Mouse (Mus musculus): ENCODE data around the gene Coq10a. TPM values are rescaled to one million over a fixed set of nuclear protein-coding genes. Genes with fewer than 3 reads are reported as not detected.
"Not testable (repeated sequence)": the region's sequence is repeated elsewhere in the genome, so short reads cannot be mapped to it uniquely, and the experiment has no call there.

Gene Coq10a
- total RNA-seq, 4 experiments from 2014 or later: 47.5 to 57.4 (median 51.9) TPM

DNA sequence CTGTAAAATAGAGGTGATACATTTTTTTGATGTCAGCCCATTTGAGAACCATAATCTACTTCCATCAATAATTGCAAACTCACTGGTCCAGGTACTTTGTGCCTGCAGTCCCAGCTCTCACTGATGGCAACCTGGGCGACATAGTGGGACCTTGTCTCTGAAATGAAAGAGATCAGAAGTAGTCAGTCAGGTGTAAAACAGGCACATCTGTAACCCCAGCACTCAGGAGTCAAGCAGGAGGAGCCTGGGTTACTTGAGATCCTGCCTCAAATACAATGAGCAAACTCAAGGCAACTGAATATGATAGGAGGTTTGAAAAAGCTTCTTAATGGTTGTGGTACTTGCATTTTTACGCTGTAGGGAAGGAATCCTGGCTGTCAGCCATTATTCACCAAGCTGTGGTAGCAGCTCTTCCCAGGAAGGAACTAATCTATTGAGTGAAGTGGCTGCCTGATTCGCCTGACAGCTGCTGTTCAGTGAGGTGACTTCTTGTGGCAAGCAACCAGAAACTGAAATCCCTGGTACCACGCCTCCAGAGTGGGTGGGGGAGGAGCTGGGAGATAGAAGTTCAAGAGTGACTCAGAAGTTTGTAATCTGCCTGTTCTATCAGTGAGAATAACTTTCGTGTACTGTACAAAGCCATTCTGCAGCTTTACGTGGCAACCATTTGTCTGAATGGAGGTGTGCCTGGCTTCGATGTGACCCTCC is 24.1 kb downstream of the Coq10a start:
- peak; percentile 62 to 67 for DNase-seq (ENCODE audit: low spot score in 2 of 2)

- DNase-seq (ENCODE audit: low spot score in 2 of 2): no peak
Observed at GRCm38 (mm10) chr10:128343436-128343835, 25.4 kb downstream of the Coq10a start.

GRCm38 (mm10) chr10:128340257-128340656 is 28.5 kb downstream of the Coq10a start:
- DNase-seq (ENCODE audit: low spot score in 2 of 2): no peak

DNA sequence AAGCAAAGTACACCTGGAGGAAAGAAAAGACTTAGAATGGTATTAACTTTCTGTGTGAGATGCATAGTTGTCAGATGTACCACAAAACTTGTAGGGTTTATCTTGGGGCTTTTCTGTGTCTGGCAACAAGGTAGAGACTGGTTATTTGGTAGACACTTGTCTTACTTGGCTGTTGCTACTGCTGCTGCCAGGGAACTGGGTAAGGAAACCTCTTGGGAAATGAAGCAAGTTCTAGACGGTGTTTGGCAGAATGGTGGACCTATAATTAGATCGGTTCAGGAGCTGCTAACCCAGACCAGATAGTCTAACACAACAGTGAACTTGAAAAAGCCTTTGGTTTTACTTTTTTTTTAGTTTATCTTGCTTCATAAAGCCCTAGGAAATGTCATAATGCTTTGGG is 29.8 kb downstream of the Coq10a start:
- no peak for DNase-seq (ENCODE audit: low spot score in 2 of 2)

- DNase-seq (ENCODE audit: low spot score in 2 of 2): no peak
Observed at GRCm38 (mm10) chr10:128338415-128338814, 30.4 kb downstream of the Coq10a start.

DNA sequence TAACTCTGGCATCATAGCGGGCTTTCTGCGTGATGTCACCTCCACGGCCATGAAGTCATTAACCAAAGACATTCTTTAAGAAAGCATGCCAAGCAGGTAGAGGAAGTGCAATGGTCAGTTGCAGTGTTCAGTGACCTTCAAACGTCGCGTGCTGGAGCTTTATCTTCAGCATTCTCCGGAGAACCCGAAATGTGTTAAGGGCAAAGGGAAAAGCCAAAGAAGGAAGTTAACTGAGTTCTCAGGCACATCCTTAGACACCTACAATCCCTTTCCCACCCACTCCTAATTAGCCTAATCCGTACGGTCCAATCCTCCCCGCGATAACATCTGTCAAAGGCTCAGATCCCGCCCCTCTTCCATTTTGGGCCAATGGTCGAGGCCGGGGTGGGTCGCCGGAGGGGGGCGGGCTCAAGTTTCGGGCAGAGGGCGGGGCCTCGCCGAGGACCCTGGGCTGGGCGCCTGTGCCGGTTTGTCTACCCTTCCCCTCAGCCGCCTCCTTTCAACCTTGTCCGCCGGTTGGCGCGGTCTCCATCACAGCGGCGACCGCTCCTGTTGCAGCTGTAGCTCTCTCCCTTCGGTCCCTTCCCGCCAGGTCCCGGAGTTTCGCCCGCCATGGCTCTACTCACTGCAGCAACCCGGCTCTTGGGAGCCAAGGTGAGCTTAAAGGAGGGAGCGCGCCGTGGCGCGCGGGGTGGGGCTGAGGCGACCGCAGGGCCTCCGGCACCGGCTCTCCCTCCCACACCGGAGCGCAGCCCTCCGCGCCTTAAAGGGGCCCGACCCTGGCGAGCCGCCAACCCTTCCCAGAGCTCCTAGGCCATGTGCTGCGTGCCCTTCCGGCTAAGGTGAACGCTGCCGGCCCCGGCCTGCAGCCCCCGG is 31.3 kb downstream of the Coq10a start, which contains the start of gene Cs:
Gene Cs (plus strand): TSS at position 429 of the 876 bp plus-strand sequence.
- peak; percentile 94 to 95 for DNase-seq (ENCODE audit: low spot score in 2 of 2)

DNA sequence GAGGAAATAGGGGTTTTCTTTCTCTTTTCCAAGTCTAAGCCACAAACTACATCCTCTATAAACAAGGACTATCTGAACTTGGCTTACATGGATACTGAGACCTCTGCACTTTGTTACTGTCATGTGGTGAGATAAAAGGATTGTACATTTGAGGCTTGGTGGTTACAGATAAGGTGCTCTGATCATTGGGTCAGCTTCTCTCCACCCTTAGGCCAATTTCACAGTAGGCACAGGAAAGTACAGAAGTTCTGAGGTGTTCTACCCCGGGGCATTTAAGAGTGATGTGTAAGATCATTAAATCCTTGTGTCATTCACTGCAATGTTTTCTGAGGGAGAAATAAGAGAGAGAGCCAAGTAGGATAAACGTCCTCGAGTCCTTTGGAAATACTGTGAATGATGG is 32.2 kb downstream of the Coq10a start:
- no peak for DNase-seq (ENCODE audit: low spot score in 2 of 2)

GRCm38 (mm10) chr10:128336195-128336594 is 32.6 kb downstream of the Coq10a start:
- DNase-seq (ENCODE audit: low spot score in 2 of 2): no peak

DNA sequence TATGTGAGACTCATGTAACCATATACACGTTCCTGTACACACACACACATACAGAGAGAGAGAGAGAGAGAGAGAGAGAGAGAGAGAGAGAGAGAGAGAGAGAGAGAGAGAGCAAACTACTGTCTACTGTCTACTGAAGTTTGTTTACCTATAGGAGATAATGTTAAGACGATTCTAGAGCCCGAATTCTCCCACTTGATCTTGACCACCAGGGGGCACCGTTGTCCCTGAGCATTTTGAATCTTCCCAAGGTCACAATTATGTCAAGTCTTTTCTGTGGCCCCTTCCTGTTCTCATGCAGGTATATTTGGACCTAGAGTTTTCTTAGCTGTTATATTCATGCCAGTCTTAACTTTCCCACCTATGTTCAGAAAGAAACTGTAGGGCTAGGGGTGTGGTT is 33.2 kb downstream of the Coq10a start:
- DNase-seq (ENCODE audit: low spot score in 2 of 2): peak in 1 of 2 experiments; percentile 68

DNA sequence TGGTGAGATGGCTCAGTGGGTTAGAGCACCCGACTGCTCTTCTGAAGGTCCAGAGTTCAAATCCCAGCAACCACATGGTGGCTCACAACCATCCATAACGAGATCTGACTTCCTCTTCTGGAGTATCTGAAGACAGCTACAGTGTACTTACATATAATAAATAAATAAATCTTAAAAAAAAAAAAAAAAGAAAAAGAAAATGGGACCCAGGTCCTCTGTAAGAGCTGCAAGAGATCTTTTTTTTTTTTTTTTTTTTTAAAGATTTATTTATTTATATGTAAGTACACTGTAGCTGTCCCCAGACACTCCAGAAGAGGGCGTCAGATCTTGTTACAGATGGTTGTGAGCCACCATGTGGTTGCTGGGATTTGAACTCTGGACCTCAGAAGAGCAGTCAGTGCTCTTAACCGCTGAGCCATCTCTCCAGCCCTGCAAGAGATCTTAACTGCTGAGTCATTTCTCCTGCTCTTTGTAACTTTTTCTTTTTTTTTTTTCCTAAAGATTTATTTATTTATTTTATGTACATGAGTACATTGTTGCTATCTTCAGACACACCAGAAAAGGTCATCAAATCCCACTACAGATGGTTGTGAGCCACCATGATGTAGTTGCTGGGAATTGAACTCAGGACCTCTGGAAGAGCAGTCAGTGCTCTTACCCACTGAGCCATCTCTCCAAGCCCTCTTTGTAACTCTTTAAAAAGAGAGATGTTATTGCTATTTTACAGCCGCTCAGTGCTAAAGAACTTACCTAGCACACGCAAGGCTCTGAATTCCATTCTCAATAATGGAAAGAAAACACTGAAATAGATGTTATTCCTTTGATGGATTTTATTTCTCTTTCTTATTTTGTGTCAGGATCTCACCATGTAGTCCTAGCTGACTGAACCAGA is 36.2 kb downstream of the Coq10a start:
- DNase-seq (ENCODE audit: low spot score in 2 of 2): not testable (repeated sequence)

- no peak for DNase-seq (ENCODE audit: low spot score in 2 of 2)
Observed at GRCm38 (mm10) chr10:128327610-128328009, 41.2 kb downstream of the Coq10a start.

DNA sequence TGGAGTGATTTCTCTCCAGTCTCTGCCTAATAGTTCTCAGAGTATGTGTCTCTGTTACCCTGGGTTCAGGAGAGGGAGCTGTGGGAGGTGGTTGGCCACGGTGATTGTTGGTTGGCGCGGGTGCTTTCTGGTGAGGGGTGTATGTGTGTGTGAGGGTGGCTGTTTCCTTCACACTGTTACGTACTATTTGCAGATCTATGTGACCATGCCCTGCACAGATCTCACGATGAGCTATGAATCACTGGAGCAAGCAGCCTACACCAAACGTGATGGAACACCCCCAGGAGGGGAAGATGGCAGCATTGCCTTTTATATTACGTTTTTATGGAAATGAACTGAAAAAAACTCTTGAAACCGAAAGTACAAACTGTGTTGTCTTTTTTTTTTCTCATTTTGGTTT is 42.0 kb downstream of the Coq10a start:
- no peak for DNase-seq (ENCODE audit: low spot score in 2 of 2)

- no peak for DNase-seq (ENCODE audit: low spot score in 2 of 2)
Observed at GRCm38 (mm10) chr10:128323516-128323915, 45.3 kb downstream of the Coq10a start.

DNA sequence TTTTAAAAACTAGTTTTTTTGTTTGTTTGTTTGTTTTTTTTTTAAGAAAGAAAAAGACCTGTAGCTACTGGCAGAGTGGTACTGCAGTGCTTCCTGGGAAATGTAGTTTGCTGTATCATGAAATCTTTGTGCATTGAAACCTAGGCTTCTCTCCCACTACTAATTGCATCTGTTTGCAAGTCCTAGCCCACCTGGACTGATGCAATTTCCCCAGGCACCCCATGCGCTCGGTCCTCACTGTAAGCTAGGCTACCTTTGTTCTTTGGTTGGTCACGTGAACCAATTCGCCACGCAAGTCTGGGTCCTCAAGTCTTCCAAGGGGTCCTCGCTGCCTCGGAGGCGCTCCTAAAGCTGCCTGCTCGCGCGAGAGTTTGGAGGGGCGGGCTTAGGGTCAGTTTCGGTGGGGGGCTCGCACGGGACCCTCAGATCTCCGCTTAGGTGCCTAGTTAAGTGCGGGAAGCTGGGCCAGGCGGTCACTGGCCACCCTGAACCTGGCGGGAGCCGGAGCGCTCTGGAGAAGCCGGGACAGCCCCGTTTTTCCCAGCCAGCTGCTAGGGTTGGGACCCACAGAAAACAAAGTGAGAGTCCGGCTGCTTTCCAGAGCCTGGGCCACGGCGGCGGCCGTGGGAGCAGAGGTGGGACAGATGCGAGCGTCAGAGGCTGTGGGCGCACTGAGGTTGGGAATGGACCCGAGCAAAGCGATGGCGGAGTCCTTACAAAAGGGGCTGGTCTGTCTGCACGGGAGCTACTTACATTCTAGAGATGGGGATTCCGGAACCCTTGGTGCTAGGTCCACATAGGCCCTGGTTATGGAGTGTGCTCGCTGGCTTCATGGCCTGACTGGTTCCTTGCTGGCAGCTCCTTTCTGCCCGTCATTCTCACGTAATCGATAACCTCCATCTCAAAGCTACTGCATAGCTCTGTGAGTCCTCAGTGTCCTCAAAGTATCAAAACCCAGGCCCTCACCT is 46.4 kb downstream of the Coq10a start, which contains the start of gene Cnpy2:
Gene Cnpy2 (plus strand): TSS at position 319 of the 968 bp plus-strand sequence.
- peak; percentile 82 to 84 for DNase-seq (ENCODE audit: low spot score in 2 of 2)

DNA sequence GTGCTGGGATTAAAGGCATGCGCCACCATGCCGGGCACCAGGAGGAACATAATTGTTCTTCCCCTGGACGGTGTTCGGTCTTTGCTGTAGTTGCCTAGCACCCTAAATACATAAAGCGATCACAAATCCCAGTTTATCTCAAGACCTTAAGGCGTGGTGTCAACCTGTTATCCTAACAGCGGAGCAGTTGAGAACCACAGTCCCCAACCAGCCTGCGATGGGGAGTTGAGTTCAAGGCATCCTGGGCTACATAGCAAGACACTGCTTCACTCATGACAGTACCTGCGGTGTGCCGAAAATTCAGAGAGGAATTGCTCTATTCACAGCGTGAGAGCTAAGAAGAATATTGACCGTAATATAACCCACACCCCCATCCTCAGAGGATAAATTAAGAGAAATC is 47.2 kb downstream of the Coq10a start:
- no peak for DNase-seq (ENCODE audit: low spot score in 2 of 2)

- no peak for DNase-seq (ENCODE audit: low spot score in 2 of 2)
Observed at GRCm38 (mm10) chr10:128315578-128315977, 53.2 kb downstream of the Coq10a start.
